Mouse (Mus musculus) lung, embryonic 15.5 days (tissue): ENCODE measurements around the gene Jmjd8. TPM values are rescaled to one million over a fixed set of nuclear protein-coding genes. Genes with fewer than 3 reads are reported as not detected.

Experiments used
- ATAC-seq: fragments of 200-750 bp; cut with Nextera tagmentation; 2 replicates; pipeline ENCODE4 v1.8.0; 2017; ENCODE audit warnings: moderate number of reproducible peaks, borderline replicate concordance; ENCODE audit not compliant: low FRiP score, low TSS enrichment; ENCODE audit errors: extremely low read depth
- H3K27ac ChIP-seq: fragments of 300-500 bp; sonication (generic); 2 replicates; pipeline ENCODE4 v1.5.1; 2015; ENCODE audit warnings: moderate library complexity, mild to moderate bottlenecking, inconsistent platforms
- H3K27me3 ChIP-seq: fragments of 300-500 bp; sonication (generic); 2 replicates; pipeline ENCODE4 v1.6.1; 2015; ENCODE audit warnings: inconsistent platforms
- H3K36me3 ChIP-seq: fragments of 300-500 bp; sonication (generic); 2 replicates; pipeline ENCODE4 v1.6.1; 2015; ENCODE audit warnings: inconsistent platforms
- H3K4me1 ChIP-seq: fragments of 300-500 bp; sonication (generic); 2 replicates; pipeline ENCODE4 v1.6.1; 2015; ENCODE audit warnings: inconsistent platforms
- H3K4me2 ChIP-seq: fragments of 300-500 bp; sonication (generic); 2 replicates; pipeline ENCODE4 v1.6.1; 2015; ENCODE audit warnings: inconsistent platforms, mild to moderate bottlenecking, moderate library complexity
- H3K4me3 ChIP-seq: fragments of 300-500 bp; sonication (generic); 2 replicates; pipeline ENCODE4 v1.5.1; 2015; ENCODE audit warnings: mild to moderate bottlenecking, inconsistent platforms
- H3K9ac ChIP-seq: fragments of 300-500 bp; sonication (generic); 2 replicates; pipeline ENCODE4 v1.6.1; 2015; ENCODE audit warnings: inconsistent platforms
- H3K9me3 ChIP-seq: fragments of 300-500 bp; sonication (generic); 2 replicates; pipeline ENCODE4 v1.6.1; 2016; ENCODE audit warnings: inconsistent platforms
- WGBS: fragments of 180-500 bp; shearing (Covaris S2); methylation state at CpG from one replicate; pipeline ENCODE4 v1.1.7; 2015; 5-methylcytosine and 5-hydroxymethylcytosine counted together
- microRNA-seq: library from miRNA; unstranded; fragments of <30 nt; microRNA quantifications from one replicate; pipeline ENCODE4, GENCODE M21; 2016
- polyA plus RNA-seq: library from polyadenylated mRNA; unstranded; fragments of >200 nt; fragmentation: Nextera tagmentation; extraction: Ambion mirVana; gene quantifications from 2 replicates; pipeline ENCODE4 v1.2.1, GENCODE M21; 2015

Gene Jmjd8
- polyA plus RNA-seq, 1 experiment from 2014 or later, result 51.5 TPM

DNA sequence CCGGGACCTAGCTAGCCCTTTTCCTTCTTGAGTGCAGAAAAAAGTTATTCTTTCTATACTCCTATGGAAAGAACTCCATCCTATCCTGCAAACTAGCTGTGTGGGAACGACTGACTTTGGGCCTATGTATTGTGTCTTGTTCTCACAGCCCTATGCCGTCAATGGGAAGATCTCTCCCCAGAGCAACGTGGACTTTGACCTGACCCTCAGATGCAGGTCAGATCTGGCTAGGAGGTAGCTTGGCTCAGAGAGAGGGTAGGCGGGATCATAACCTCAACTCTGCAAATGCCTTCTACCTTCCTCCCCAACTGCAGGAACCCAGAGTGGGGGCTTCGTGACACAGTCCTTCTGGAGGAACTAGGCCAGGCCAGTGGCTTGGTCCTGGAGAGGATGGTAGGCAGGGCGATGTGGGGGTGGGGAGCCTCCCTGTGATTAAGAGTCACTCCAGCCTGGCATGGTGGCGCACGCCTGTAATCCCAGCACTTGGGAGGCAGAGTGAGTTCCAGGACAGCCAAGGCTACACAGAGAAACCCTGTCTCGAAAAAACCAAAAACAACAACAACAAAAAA, 47.8 kb downstream of the Jmjd8 start:
- H3K27ac ChIP-seq, result no peak overlapping the region

DNA sequence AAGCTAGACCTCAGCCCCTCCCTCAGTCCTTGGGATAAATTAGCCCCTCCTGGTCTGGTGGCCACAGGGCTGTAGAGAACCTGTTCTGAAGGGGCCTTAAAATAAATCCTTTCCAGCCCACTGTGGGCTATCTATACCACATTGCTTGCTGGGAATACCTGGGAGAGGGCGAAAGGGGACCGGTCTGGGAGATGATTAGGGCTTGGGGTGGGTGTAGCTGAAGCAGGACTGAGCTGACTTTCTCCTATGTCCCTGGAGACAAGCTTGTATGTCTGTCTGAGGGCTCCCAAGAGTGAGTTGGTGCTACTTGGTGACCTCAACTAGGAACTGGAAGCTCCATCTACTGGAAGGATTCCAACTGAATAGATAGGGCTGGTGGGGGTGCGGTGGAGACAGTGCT, 48.4 kb downstream of the Jmjd8 start:
- Histone ChIP-seq H3K27ac (no peak overlapping the region), H3K9me3 (no peaks in the 10 kb centered on the region), H3K27me3 (no peaks in the 10 kb centered on the region), H3K4me2 (no peak overlapping the region), H3K4me1 (peaks cover 17% of the 10 kb centered on the region), H3K9ac (no peak overlapping the region), H3K36me3 (peaks cover 15% of the 10 kb centered on the region; the same call in 1 of the 2 replicates), H3K4me3 (no peak overlapping the region)
- 88% methylated on average over 3 of the region's 3 CpGs for WGBS
- ATAC-seq, result no peak

More for the DNA sequence above, 47.8 kb downstream of the Jmjd8 start:
- Histone ChIP-seq H3K9me3 (no peaks in the 10 kb centered on the region), H3K27me3 (no peaks in the 10 kb centered on the region), H3K4me2 (peak overlapping the region; percentile 85), H3K36me3 (peaks cover 15% of the 10 kb centered on the region; the same call in 1 of the 2 replicates), H3K4me3 (peak overlapping the region; percentile 77), H3K4me1 (peaks cover 17% of the 10 kb centered on the region), H3K9ac (peak overlapping the region; percentile 67; the same call in 1 of the 2 replicates)
- no peak for ATAC-seq
- 57% methylated on average over 10 of the region's 10 CpGs for WGBS

DNA sequence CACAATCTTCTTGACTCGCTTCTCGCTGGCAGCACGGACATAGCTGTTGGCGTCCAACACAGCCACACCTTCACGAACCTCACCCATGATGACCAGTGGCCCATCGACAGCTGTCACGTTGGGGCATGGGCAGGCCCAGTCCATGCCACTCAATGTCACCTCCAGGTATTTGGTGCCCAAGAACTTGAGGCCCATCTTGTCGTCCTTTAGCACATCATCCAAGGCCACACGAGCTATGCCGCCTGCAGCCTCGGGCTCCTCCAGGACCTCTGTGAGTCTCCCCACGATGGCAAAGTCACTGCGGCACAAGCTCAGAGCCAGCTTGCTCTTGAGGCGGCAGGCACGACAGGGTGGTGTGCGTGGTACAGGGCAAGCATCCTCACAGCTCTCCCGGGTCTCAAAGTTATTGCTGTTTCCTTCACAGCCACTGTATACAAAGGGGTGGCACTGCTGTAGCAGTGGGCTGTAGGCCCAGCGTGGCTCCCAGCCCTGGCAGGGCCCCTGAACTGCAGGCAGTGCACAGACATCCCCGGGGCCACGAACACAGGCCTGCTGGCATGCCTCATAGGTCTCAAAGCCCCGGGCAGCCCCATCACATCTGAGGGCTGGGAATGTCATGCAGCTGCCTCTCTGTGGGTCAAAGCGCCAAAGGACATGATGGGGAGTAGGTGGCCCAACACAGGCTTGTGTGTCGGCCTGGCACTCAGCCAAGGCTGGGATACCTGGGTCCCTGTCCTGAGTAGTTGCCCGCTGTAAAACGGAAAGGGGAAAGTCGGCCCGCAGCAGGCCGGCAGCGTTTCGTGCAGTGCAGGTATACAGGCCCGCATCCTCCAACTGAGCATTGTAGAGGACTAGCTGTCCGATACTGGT, 49.3 kb downstream of the Jmjd8 start:
- H3K27me3 ChIP-seq, result no peaks in the 10 kb centered on the region
- 89% methylated on average over 32 of the region's 32 CpGs for WGBS
- no peak overlapping the region for H3K4me2 ChIP-seq
- ATAC-seq, result no peak
- H3K27ac ChIP-seq, result no peak overlapping the region
- H3K9me3 ChIP-seq, result no peaks in the 10 kb centered on the region
- no peak overlapping the region for H3K4me3 ChIP-seq
- peaks cover 19% of the 10 kb centered on the region; the same call in 1 of the 2 replicates for H3K36me3 ChIP-seq
- no peak overlapping the region for H3K9ac ChIP-seq
- H3K4me1 ChIP-seq, result peaks cover 17% of the 10 kb centered on the region

DNA sequence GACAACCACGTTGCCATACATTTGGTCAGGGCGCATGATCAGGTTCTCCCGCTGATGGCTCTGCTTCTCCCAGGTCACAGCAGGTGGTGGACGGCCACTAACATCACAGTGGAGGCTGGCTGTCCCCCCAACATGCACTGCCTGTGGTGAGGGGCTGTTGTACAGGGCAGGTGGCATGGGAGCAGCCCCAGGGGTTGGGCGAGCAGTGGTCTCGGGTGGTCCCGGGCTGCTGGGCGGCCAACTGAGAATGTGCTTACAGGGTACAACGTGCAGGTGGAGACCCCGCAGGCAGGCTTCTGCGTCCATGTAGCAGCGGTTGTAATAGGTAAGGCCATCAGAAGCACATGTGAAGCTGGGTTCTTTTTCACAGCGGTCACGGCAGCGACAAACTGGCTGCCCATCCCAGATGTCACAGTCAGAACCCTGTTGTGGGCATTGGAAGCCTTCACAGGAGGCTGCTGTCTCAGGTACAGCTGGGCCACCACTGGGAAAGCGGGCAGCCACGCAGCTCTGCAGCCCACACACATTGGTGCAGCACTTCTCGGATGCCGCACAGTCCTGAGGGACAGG, 50.0 kb downstream of the Jmjd8 start:
- Histone ChIP-seq H3K36me3 (peaks cover 26% of the 10 kb centered on the region), H3K9ac (no peak overlapping the region), H3K4me2 (no peak overlapping the region), H3K4me3 (no peak overlapping the region), H3K9me3 (no peaks in the 10 kb centered on the region), H3K4me1 (peaks cover 17% of the 10 kb centered on the region), H3K27ac (no peak overlapping the region), H3K27me3 (no peaks in the 10 kb centered on the region)
- ATAC-seq, result no peak
- 91% methylated on average over 19 of the region's 19 CpGs for WGBS

DNA sequence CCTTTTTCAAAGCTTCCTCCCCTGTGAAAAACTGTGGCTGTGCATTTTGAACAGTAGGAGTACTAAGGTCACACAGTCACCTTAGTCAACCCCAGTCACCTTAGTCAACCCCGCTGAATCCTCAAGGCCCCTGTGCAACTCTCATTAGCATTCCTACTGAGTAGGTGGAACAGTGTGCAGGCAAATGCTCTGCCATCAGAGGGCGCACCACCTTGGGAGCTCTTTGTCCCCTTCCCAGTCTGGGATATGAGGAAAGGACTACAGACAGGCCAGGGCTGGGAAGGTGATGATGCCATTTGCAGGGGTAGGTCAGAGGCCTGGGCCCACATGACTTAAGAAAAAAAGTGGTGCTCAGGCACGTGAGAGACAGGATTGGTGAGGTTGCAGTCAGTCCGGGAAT, 50.6 kb downstream of the Jmjd8 start:
- Histone ChIP-seq H3K4me1 (peaks cover 11% of the 10 kb centered on the region), H3K4me3 (no peak overlapping the region), H3K9ac (no peak overlapping the region), H3K9me3 (no peaks in the 10 kb centered on the region), H3K27ac (no peak overlapping the region), H3K27me3 (no peaks in the 10 kb centered on the region), H3K36me3 (peaks cover 32% of the 10 kb centered on the region), H3K4me2 (no peak overlapping the region)
- ATAC-seq, result no peak
- 64% methylated on average over 4 of the region's 4 CpGs for WGBS

- Histone ChIP-seq H3K4me3 (no peak overlapping the region), H3K9me3 (no peaks in the 10 kb centered on the region), H3K4me1 (peaks cover 11% of the 10 kb centered on the region), H3K27me3 (no peaks in the 10 kb centered on the region), H3K27ac (no peak overlapping the region), H3K4me2 (no peak overlapping the region), H3K9ac (no peak overlapping the region), H3K36me3 (peaks cover 33% of the 10 kb centered on the region)
- no peak for ATAC-seq
- WGBS, result 78% methylated on average over 8 of the region's 8 CpGs
Observed at GRCm38 (mm10) chr17:25879750-25880149, 51.1 kb downstream of the Jmjd8 start.

DNA sequence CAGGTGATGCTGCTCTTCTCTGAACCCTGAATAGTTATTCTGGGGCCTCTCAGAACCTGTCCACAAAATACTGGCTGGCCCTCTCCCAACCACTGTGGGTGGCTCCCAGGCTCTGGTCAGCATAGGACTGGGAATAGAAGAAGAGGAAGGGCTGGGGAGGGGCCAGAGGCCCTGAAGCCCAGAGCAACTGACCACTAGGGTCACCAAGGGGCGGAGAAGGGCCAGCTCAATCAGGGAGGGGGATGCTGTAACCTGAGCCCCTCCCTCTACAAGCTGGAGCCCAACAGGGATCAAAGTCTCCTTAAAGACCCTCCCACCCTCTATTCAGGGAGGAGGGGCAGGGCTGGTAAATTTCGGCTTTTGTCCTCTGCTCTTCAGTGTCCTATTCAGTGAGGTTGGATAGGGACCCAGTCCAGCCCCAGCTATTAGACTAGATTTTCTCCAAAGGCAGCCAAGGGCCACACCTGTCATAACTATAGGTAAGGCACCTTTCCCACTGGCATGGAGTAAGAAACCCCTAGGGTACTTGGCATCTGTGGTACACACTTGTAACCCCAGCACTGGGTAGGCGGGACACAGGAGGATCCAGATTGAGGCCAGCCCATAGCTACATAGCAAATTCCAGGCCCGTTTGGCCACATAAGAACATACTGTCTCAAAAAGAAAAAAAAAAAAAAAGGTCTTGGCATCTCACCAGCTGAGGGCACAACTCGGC, 51.7 kb downstream of the Jmjd8 start, which contains the start of gene Wfikkn1:
Wfikkn1 (minus strand) TSS at position 663 of the 715 bp plus-strand sequence.
- ATAC-seq, result no peak
- 36% methylated on average over 5 of the region's 5 CpGs for WGBS
- H3K27ac ChIP-seq, result no peak within 1 kb of the TSS
- peaks cover 11% of the 10 kb centered on the region for H3K4me1 ChIP-seq
- H3K4me2 ChIP-seq, result no peak within 1 kb of the TSS
- no peaks in the 10 kb centered on the region for H3K27me3 ChIP-seq
- no peak within 1 kb of the TSS; the same call in 1 of the 2 replicates for H3K9ac ChIP-seq
- peaks cover 36% of the 10 kb centered on the region for H3K36me3 ChIP-seq
- no peaks in the 10 kb centered on the region for H3K9me3 ChIP-seq
- no peak within 1 kb of the TSS for H3K4me3 ChIP-seq

DNA sequence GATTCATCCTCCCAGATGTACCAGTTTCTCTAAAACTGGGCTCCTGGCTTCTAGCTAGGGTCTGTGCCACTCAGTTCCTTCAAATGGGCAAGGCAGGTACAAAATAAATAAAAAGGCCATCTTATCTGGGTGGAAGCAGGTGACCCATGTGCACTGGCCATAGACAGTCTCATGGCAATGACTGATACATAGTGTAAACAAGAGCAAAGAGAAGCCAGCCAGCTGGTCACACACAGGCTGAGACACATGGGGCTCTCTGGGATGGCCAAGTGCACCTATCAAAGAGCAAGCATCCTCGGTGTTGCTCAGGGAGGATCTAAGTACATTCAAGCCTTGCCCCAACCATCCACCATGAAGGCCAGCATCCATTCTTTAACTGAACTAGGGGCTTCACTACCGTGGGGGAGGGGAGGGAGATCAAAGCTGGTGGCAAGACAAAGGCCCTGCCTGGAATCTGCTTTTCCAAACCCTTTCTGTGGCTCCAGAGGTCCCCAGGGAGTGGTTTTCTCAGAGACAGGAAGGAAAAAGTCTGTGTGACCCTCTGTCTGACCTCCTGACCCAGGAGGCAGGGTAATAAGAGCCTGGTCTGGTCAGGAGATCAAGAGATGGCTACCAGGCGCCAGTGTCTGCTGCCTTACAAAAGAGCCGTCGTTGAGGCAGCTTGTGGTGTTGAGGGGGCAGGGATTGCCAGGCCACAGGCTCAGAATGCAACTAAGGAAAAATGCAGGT, 52.4 kb downstream of the Jmjd8 start:
- Histone ChIP-seq H3K4me2 (no peak overlapping the region), H3K9me3 (no peaks in the 10 kb centered on the region), H3K27ac (no peak overlapping the region), H3K4me1 (peaks cover 6% of the 10 kb centered on the region), H3K27me3 (no peaks in the 10 kb centered on the region), H3K36me3 (peaks cover 36% of the 10 kb centered on the region), H3K4me3 (no peak overlapping the region), H3K9ac (no peak overlapping the region; the same call in 1 of the 2 replicates)
- WGBS, result 16% methylated on average over 5 of the region's 5 CpGs
- ATAC-seq, result no peak

Small RNA genes lying within 50 kb of the gene (microRNA-seq; reads per million reads assigned to microRNA genes)
- gene Mir3082 (1.1 reads per million), gene Mir6966 (not detected)

Other genes with a start within 250 kb of the Jmjd8 start
- 25.7 and 26.7 TPM in 2 replicates for gene Lmf1, start 249.8 kb upstream of the Jmjd8 start, polyA plus RNA-seq
- 2.3 and 3.0 TPM in 2 replicates for gene Gng13, start 111.7 kb upstream of the Jmjd8 start, polyA plus RNA-seq
- 36.7 and 42.0 TPM in 2 replicates for gene Chtf18, start 101.4 kb upstream of the Jmjd8 start, polyA plus RNA-seq
- gene Rpusd1, start 101.2 kb upstream of the Jmjd8 start, polyA plus RNA-seq, result 24.5 and 24.7 TPM in 2 replicates
- gene Mslnl, start 92.8 kb upstream of the Jmjd8 start, polyA plus RNA-seq, result 0.44 and 0.71 TPM in 2 replicates
- 15.8 and 24.2 TPM in 2 replicates for gene Msln, start 74.5 kb upstream of the Jmjd8 start, polyA plus RNA-seq
- 25.8 and 30.2 TPM in 2 replicates for gene Narfl, start 55.1 kb upstream of the Jmjd8 start, polyA plus RNA-seq
- gene Haghl, start 43.2 kb upstream of the Jmjd8 start, polyA plus RNA-seq, result 58.3 and 59.9 TPM in 2 replicates
- gene Ccdc78, start 42.3 kb upstream of the Jmjd8 start, polyA plus RNA-seq, result 0.70 and 0.76 TPM in 2 replicates
- gene Fam173a, start 36.0 kb upstream of the Jmjd8 start, polyA plus RNA-seq, result 105 and 109 TPM in 2 replicates
- gene AC134908.4, start 33.2 kb upstream of the Jmjd8 start, polyA plus RNA-seq, result 0.49 TPM in 1 of 2 replicates, not detected in the other
- gene Metrn, start 31.7 kb upstream of the Jmjd8 start, polyA plus RNA-seq, result 56.9 and 59.8 TPM in 2 replicates
- gene Fbxl16, start 19.8 kb upstream of the Jmjd8 start, polyA plus RNA-seq, result 0.88 and 1.6 TPM in 2 replicates
- gene Wdr24, start 5.2 kb upstream of the Jmjd8 start, polyA plus RNA-seq, result 25.2 and 26.5 TPM in 2 replicates
- 349 and 363 TPM in 2 replicates for gene Stub1, start 4.5 kb downstream of the Jmjd8 start, polyA plus RNA-seq
- gene Rhbdl1, start 8.4 kb downstream of the Jmjd8 start, polyA plus RNA-seq, result 0.82 and 1.2 TPM in 2 replicates
- 2.2 and 2.5 TPM in 2 replicates for gene Gm20683, start 12.9 kb downstream of the Jmjd8 start, polyA plus RNA-seq
- gene Rhot2, start 16.0 kb downstream of the Jmjd8 start, polyA plus RNA-seq, result 20.1 and 20.6 TPM in 2 replicates
- gene Wdr90, start 32.6 kb downstream of the Jmjd8 start, polyA plus RNA-seq, result 32.2 and 32.8 TPM in 2 replicates
- 18.1 and 21.7 TPM in 2 replicates for gene Mcrip2, start 39.9 kb downstream of the Jmjd8 start, polyA plus RNA-seq
- 51.4 and 53.5 TPM in 2 replicates for gene Mettl26, start 46.2 kb downstream of the Jmjd8 start, polyA plus RNA-seq
- gene Wfikkn1, start 52.0 kb downstream of the Jmjd8 start, polyA plus RNA-seq, result 0.35 and 0.40 TPM in 2 replicates
- 25.6 and 27.4 TPM in 2 replicates for gene Rab40c, start 90.9 kb downstream of the Jmjd8 start, polyA plus RNA-seq
- gene Pigq, start 116.1 kb downstream of the Jmjd8 start, polyA plus RNA-seq, result 62.7 and 65.0 TPM in 2 replicates
- 0.51 TPM in 1 of 2 replicates, not detected in the other for gene Nhlrc4, start 116.1 kb downstream of the Jmjd8 start, polyA plus RNA-seq
- 0.09 TPM in 1 of 2 replicates, not detected in the other for gene A930017K11Rik, start 123.7 kb downstream of the Jmjd8 start, polyA plus RNA-seq
- gene Capn15, start 156.9 kb downstream of the Jmjd8 start, polyA plus RNA-seq, result 20.8 and 21.9 TPM in 2 replicates
- 12.3 and 13.5 TPM in 2 replicates for gene Rab11fip3, start 240.7 kb downstream of the Jmjd8 start, polyA plus RNA-seq